Mouse (Mus musculus) kidney, embryonic 14.5 days (tissue): ENCODE results near the gene Raver2. TPM values are rescaled to one million over a fixed set of nuclear protein-coding genes. Genes with fewer than 3 reads are reported as not detected.

ENCODE experiments used
- ATAC-seq: fragments of 200-750 bp; cut with Nextera tagmentation; 2 replicates; pipeline ENCODE4 v1.8.0; 2017; ENCODE audit warnings: moderate number of reproducible peaks, mild to moderate bottlenecking, moderate TSS enrichment, moderate library complexity; ENCODE audit not compliant: low FRiP score, low TSS enrichment
- H3K27ac ChIP-seq: fragments of 300-500 bp; sonication (generic); 2 replicates; pipeline ENCODE4 v1.5.1; 2014; ENCODE audit warnings: low read depth, mild to moderate bottlenecking, low read length, moderate library complexity, mixed read lengths
- H3K27me3 ChIP-seq: fragments of 300-500 bp; sonication (generic); 2 replicates; pipeline ENCODE4 v1.6.1; 2014; ENCODE audit warnings: mild to moderate bottlenecking, low read length; ENCODE audit not compliant: control insufficient read depth, insufficient read depth
- H3K36me3 ChIP-seq: fragments of 300-500 bp; sonication (generic); 2 replicates; pipeline ENCODE4 v1.6.1; 2014; ENCODE audit warnings: low read length, mixed read lengths; ENCODE audit not compliant: control insufficient read depth, insufficient read depth
- H3K4me1 ChIP-seq: fragments of 300-500 bp; sonication (generic); 2 replicates; pipeline ENCODE4 v1.6.1; 2014; ENCODE audit warnings: low read length, mixed read lengths; ENCODE audit not compliant: control insufficient read depth, insufficient read depth
- H3K4me2 ChIP-seq: fragments of 300-500 bp; sonication (generic); replicated peaks from 2 replicates; pipeline ENCODE4 v1.6.1; 2014; ENCODE audit warnings: low read depth, mild to moderate bottlenecking, low read length
- H3K4me3 ChIP-seq: fragments of 300-500 bp; sonication (generic); 2 replicates; pipeline ENCODE4 v1.5.1; 2014; ENCODE audit warnings: mild to moderate bottlenecking, low read length
- H3K9ac ChIP-seq: fragments of 300-500 bp; sonication (generic); 2 replicates; pipeline ENCODE4 v1.6.1; 2014; ENCODE audit warnings: low read depth, mild to moderate bottlenecking, low read length, moderate library complexity
- H3K9me3 ChIP-seq: fragments of 300-500 bp; sonication (generic); 2 replicates; pipeline ENCODE4 v1.6.1; 2016; ENCODE audit warnings: low read length; ENCODE audit not compliant: control insufficient read depth
- WGBS: fragments of 180-500 bp; shearing (Covaris S2); extraction: QIAGEN DNeasy Blood & Tissue Kit; methylation state at CpG from one replicate; pipeline ENCODE4 v1.1.7; 2014; 5-methylcytosine and 5-hydroxymethylcytosine counted together
- polyA plus RNA-seq: library from polyadenylated mRNA; unstranded; fragments of >200 nt; fragmentation: Nextera tagmentation; extraction: Ambion mirVana; gene quantifications from 2 replicates; pipeline ENCODE4 v1.2.1, GENCODE M21; 2014

Gene Raver2
- polyA plus RNA-seq, 1 experiment from 2014 or later: 18.1 TPM

DNA sequence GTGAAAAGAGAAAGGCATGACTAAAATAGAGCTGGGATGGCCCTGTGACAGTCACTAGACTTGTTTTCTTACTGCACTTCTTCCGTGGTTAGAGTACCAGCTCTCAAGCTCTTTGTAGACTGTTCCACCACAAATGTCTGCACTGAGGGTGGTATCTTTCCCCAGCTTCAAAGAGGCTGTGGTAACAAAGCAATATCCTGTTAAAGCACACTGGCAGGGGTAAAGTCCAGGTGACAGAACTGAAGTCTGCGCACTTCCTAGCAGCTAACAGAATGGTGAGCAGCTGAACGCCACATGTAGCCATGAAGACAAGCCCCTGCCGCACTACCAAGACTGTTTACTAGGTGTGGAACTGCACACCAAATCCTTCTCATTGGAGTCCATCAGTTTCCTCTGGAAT, 118.6 kb downstream of the Raver2 start:
- H3K36me3 ChIP-seq: peaks cover 22% of the 10 kb centered on the region; the same call in 1 of the 2 replicates

DNA sequence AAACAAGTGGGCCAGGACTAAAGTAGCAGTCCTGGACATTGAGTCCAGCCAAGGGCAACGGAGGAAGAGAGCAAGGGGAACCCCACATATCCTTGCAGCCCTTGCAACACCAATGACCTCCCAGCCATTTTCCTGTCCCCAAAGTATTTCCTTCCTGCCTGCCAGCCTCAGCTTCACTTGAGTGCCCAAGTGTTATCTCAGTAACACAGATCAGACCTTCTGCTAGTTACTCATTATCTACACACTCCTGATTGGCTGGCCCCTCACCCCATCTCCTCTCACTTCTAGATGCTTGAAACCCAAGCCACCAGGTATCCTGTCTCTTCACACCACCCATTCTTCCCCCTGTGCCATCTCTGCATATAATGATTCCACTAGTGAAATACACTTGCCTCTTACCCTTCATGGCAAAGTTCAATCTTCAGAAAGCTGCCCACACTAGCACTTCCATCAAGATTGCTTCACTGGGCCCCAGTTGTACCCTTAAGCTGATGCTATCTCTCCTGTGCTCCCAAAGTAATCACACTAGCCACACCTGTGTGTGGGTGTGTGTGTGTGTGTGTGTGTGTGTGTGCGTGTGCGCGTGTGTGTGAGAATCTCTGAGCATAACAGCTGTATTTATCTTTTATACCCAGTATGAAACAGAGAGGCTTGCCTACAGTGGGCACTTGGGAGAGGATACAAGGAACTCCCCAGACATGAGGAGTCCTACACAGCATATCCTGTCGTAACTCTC, 123.6 kb downstream of the Raver2 start:
- Histone ChIP-seq H3K4me1 (peaks cover 9% of the 10 kb centered on the region), H3K27me3 (no peaks in the 10 kb centered on the region), H3K9me3 (no peaks in the 10 kb centered on the region), H3K36me3 (peaks cover 15% of the 10 kb centered on the region; the same call in 1 of the 2 replicates), H3K9ac (no peak overlapping the region), H3K27ac (no peak overlapping the region), H3K4me3 (no peak overlapping the region), H3K4me2 (no peak overlapping the region)
- ATAC-seq: peak; percentile 76; the same call in 1 of the 2 replicates
- WGBS: 81% methylated on average over 5 of the region's 5 CpGs

More for the DNA sequence above, 118.6 kb downstream of the Raver2 start:
- no peak for ATAC-seq
- H3K27me3 ChIP-seq: no peaks in the 10 kb centered on the region
- no peak overlapping the region for H3K4me2 ChIP-seq
- H3K4me3 ChIP-seq: no peak overlapping the region
- H3K9me3 ChIP-seq: no peaks in the 10 kb centered on the region
- H3K27ac ChIP-seq: no peak overlapping the region
- H3K4me1 ChIP-seq: peaks cover 5% of the 10 kb centered on the region
- H3K9ac ChIP-seq: no peak overlapping the region
- 58% methylated on average over 4 of the region's 4 CpGs for WGBS

DNA sequence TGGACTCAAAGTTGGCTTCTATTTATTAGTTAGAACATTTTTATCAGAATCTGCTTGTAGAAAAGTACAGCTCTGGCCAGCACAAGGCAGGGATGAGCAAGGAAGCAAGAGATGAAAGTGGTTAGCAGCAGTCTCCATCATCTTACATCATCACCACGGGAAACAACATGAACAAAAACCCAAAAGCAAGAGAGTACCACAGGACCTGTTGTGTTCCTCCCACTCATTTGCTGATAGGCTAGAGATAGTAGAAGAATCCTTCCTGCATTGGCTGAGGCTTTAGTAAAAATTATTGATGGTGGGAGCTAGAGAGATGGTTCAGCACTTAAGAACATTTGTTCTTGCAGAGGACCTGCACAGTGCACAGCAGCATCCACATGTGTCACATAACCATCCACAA, 125.4 kb downstream of the Raver2 start:
- Histone ChIP-seq H3K36me3 (peaks cover 6% of the 10 kb centered on the region; the same call in 1 of the 2 replicates), H3K9ac (no peak overlapping the region), H3K27me3 (no peaks in the 10 kb centered on the region), H3K9me3 (no peaks in the 10 kb centered on the region), H3K4me1 (peaks cover 10% of the 10 kb centered on the region), H3K4me2 (no peak overlapping the region), H3K4me3 (no peak overlapping the region), H3K27ac (no peak overlapping the region)
- no peak for ATAC-seq
- WGBS: 79% methylated on average over 1 of the region's 1 CpGs

DNA sequence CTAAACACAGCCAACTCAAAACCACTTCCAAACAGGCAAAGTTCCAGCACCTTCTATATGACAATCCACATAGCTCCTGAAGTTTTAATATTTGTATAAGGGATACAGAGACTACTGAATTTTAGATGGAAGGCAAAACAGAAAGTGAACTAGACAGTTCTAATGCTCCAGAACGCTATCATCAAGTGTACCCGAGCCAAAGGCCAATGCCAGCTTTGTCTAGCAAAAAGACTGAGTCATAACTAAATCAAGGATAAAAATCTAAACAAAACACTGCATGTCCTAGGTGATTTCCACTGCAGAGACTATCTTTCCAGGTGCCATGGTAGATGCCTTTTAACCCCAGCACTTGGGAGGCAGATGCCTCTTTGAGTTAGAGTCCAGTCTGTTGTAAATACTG, 127.6 kb downstream of the Raver2 start:
- no peak for ATAC-seq
- H3K4me1 ChIP-seq: peaks cover 10% of the 10 kb centered on the region
- no peak overlapping the region for H3K4me2 ChIP-seq
- WGBS: 87% methylated on average over 2 of the region's 2 CpGs
- 0 out of 2 replicates have a peak, but pooled peaks cover under 1% of the 10 kb centered on the region for H3K36me3 ChIP-seq
- H3K27ac ChIP-seq: no peak overlapping the region
- H3K9ac ChIP-seq: no peak overlapping the region
- no peaks in the 10 kb centered on the region for H3K27me3 ChIP-seq
- H3K4me3 ChIP-seq: no peak overlapping the region
- no peaks in the 10 kb centered on the region for H3K9me3 ChIP-seq

DNA sequence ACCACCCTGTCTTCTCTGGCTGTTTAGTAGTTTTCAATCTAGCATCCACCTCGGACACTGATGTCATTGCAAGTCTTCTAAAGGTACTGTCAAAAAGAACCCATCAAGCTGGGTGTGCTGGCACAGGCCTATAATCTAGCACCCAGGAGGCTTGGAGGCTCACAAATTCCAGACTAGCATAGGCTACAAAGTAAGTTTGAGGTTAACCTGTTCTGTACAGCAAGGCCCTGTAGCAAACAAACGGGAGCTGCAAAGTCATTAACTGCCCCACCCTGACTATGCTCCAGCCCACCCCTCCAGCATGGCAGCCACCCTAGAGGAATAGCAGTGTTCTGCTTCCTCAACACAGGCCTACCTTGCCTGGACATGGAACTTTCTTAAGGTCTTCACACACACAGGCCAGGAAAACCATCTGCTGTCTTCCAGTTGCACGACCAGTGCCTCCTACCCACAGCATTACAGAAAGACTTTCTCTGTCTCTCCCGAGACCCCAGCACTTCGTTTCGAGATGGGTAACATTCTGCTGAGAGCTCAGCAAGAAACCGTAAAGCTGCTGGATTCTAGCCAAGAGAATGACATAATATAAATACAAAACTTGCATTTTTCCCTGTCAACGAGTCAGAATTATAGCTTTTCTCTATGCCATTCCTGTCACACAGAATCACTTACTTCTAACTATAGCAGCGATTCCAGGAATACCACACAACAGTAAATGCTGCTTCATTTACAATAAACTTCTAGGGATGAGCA, 128.8 kb downstream of the Raver2 start:
- 54% methylated on average over 9 of the region's 9 CpGs for WGBS

DNA sequence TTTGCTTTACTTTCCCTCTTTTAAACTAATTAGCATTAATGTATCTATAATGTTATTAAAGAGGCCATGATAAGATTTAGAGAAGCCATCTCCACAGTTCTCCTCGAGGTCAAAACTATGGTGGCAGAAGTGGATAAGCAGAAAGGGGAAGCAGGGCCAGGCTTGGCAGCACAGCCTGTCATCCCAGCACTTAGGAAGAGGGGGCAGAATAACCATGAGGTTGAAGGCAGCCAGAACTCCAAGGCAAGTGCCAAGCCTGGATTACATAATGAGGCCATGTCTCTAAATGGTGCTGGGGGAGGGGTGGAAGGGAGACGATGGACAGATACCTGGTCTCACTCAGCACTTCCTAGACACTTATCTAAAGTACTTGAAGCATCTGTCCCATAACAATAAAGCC, 129.6 kb downstream of the Raver2 start:
- ATAC-seq: no peak
- Histone ChIP-seq H3K9ac (no peak overlapping the region), H3K27ac (no peak overlapping the region), H3K4me3 (no peak overlapping the region), H3K27me3 (no peaks in the 10 kb centered on the region), H3K36me3 (no peaks in the 10 kb centered on the region), H3K4me2 (no peak overlapping the region), H3K9me3 (no peaks in the 10 kb centered on the region), H3K4me1 (0 out of 2 replicates have a peak, but pooled peaks cover 2% of the 10 kb centered on the region)
- 69% methylated on average over 2 of the region's 2 CpGs for WGBS

More for the DNA sequence above, 128.8 kb downstream of the Raver2 start:
- no peak for ATAC-seq
- no peaks in the 10 kb centered on the region for H3K36me3 ChIP-seq
- no peak overlapping the region for H3K9ac ChIP-seq
- no peak overlapping the region for H3K4me3 ChIP-seq
- H3K4me2 ChIP-seq: no peak overlapping the region
- H3K27me3 ChIP-seq: no peaks in the 10 kb centered on the region
- no peak overlapping the region for H3K27ac ChIP-seq
- no peaks in the 10 kb centered on the region for H3K9me3 ChIP-seq
- peaks cover 3% of the 10 kb centered on the region; the same call in 1 of the 2 replicates for H3K4me1 ChIP-seq

DNA sequence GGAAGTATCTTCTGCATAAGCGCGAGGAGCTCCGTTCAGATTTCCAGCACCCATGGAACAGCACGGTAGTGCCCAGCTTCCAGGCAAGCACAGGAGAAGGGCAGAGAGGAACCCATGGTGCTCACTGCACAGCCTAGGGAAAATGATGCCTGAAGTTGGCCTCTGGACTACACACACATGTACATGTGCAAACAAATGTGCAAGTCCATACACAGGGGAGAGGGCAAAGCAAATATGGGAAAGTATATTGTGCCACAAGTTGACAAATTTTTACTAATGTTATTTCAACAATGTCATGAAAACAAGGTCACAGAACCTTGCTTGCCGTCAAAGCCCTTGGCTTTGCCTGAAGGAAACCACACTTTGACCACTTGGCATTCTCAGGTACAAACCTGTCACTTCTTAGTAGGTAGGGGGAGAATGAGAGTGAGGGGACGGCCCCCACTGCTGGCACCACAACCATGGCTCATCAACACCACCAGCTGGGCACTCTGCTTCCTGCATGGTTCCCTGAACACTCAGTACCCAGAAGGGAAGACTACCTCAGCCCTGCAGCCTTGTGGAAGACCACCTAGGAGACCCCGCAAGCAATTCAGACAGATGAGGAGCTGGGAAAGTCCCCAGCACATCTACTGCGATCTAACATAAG, 130.8 kb downstream of the Raver2 start:
- Histone ChIP-seq H3K27me3 (no peaks in the 10 kb centered on the region), H3K4me2 (no peak overlapping the region), H3K4me1 (0 out of 2 replicates have a peak, but pooled peaks cover 2% of the 10 kb centered on the region), H3K9me3 (no peaks in the 10 kb centered on the region), H3K4me3 (no peak overlapping the region), H3K36me3 (no peaks in the 10 kb centered on the region), H3K27ac (no peak overlapping the region), H3K9ac (no peak overlapping the region)
- 91% methylated on average over 8 of the region's 8 CpGs for WGBS
- no peak for ATAC-seq
